Mouse (Mus musculus): ENCODE measurements at regions not wholly inside any gene's neighbourhood (a gene's known extent, or its start where the extent isn't known, plus 50 kb on each side); places are given as distances from the start of the nearest gene placed in this dataset.

DNA sequence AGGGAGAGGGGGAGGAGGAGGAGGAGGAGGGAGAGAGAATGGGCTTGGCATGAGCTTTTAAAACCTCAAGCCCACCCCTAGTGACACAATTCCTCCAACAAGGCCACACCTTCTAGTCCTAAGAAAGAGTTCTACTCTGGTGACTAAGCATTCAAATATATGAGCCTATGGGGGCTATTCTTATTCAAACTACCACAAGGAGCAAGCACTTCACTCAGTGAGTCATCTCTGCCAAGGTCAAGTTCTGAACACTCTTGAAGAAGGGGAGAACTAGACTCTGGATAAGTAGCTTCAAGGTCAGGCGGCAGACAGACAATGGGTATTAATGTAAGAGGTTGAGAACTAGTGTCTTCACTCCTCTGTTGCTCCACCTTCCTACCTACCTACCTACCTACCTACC, 239.0 kb upstream of the S100g start:
- TF ChIP-seq CTCF (IDR thresholded peaks at IDR 0.05; ENCODE audit: low read depth) (no peak), EP300 (IDR thresholded peaks at IDR 0.05; ENCODE audit: low read depth) (no peak)
